Mouse (Mus musculus) liver, embryonic 14.5 days (tissue): Measurements from ENCODE around the gene Baiap2l1.

ENCODE experiments used
- CTCF ChIP-seq: IDR thresholded peaks from 2 replicates; pipeline ENCODE4 v1.5.1; 2016; ENCODE audit warnings: antibody characterized with exemption, low read depth, control low read depth
- EP300 ChIP-seq: IDR thresholded peaks from 2 replicates; pipeline ENCODE4 v1.6.1; 2016; ENCODE audit warnings: antibody characterized with exemption, low read depth

GRCm38 (mm10) chr5:144288391-144288790 lies 69.5 kb downstream of the Baiap2l1 start:
- TF ChIP-seq CTCF (no peak), EP300 (no peak)
